Comparison of ENCODE assay signal across 8 mouse cellular contexts in genomic region chr10:80995091-80995632, GRCm38 (mm10). TPM values are rescaled to one million over a fixed set of nuclear protein-coding genes. Genes with fewer than 3 reads are reported as not detected.
DNase-seq lines count a peak whose midpoint lies in the region; ATAC-seq and TF ChIP-seq lines count a peak whose summit lies in the region.

No protein-coding gene starts in this region.

- TF ChIP-seq CTCF in gastrocnemius, adult 2 months (IDR thresholded peaks at IDR 0.05), result peak; percentile 99

- peaks cover 3% of the 10 kb centered on the region; the same call in 1 of the 2 replicates for H3K27me3 ChIP-seq in hindbrain, embryonic 16.5 days (replicated peaks; ENCODE audit: control insufficient read depth, insufficient read depth, low read length)
- peaks cover 45% of the 10 kb centered on the region for H3K27me3 ChIP-seq in midbrain, embryonic 12.5 days

- intact Hi-C loops in gastrocnemius, adult 2 months (cut with DNase I), result loop anchor here (1.0 to 10.0 kb wide), 3 partner anchors 66 to 170 kb away; partner anchors contain the start of gene Oaz1
- intact Hi-C loops in left cerebral cortex, postnatal 36 days (cut with DNase I), result loop anchor here (1.0 to 10.0 kb wide), 4 partner anchors 67 to 240 kb away; partner anchors contain the start of genes Dot1l and Oaz1

- H3K9ac ChIP-seq in hindbrain, embryonic 16.5 days (ENCODE audit: low read depth, low read length), result peak overlapping the region; percentile 4; the same call in 1 of the 2 replicates
- no peak overlapping the region; the same call in 1 of the 2 replicates for H3K9ac ChIP-seq in midbrain, embryonic 12.5 days (replicated peaks)

- WGBS in hindbrain, embryonic 16.5 days, result 14% methylated on average over 21 of the region's 21 CpGs
- WGBS in midbrain, embryonic 12.5 days, result 14% methylated on average over 21 of the region's 21 CpGs

- H3K9me3 ChIP-seq in hindbrain, embryonic 16.5 days (ENCODE audit: control insufficient read depth, low read length), result no peaks in the 10 kb centered on the region
- no peaks in the 10 kb centered on the region for H3K9me3 ChIP-seq in midbrain, embryonic 12.5 days

- peak; percentile 88 to 91 for DNase-seq in cerebellum, postnatal 36 days
- peak; percentile 83 for DNase-seq in gastrocnemius, adult 2 months
- peak; percentile 81 to 84 for DNase-seq in left cerebral cortex, postnatal 36 days (ENCODE audit: low spot score in 2 of 2)
- DNase-seq in right cerebral cortex, postnatal 4 days, result peak; percentile 89
- peak; percentile 62 for DNase-seq in yolk sac, embryonic 10.5 days (ENCODE audit: low spot score)

- peak overlapping the region; percentile 69 for H3K27ac ChIP-seq in gastrocnemius, adult 2 months
- H3K27ac ChIP-seq in hindbrain, embryonic 16.5 days (ENCODE audit: low read depth, low read length), result no peak overlapping the region
- no peak overlapping the region for H3K27ac ChIP-seq in midbrain, embryonic 12.5 days (replicated peaks)

- H3K4me1 ChIP-seq in hindbrain, embryonic 16.5 days (ENCODE audit: control insufficient read depth, insufficient read depth, low read depth, low read length), result peaks cover 12% of the 10 kb centered on the region
- peaks cover 7% of the 10 kb centered on the region for H3K4me1 ChIP-seq in midbrain, embryonic 12.5 days

- no peaks in the 10 kb centered on the region for H3K36me3 ChIP-seq in hindbrain, embryonic 16.5 days (ENCODE audit: control insufficient read depth, insufficient read depth, low read length)
- no peaks in the 10 kb centered on the region for H3K36me3 ChIP-seq in midbrain, embryonic 12.5 days

- peak overlapping the region; percentile 49 for H3K4me2 ChIP-seq in hindbrain, embryonic 16.5 days (ENCODE audit: low read length)
- peak overlapping the region; percentile 16; the same call in 1 of the 2 replicates for H3K4me2 ChIP-seq in midbrain, embryonic 12.5 days (replicated peaks)

- ATAC-seq in activated CD4-positive, CD25-positive, alpha-beta regulatory T cell, adult 4 months, result peak; percentile 30
- peak; percentile 46 for ATAC-seq in hindbrain, embryonic 16.5 days
- ATAC-seq in midbrain, embryonic 12.5 days (ENCODE audit: low FRiP score, low read depth), result no peak

- H3K4me3 ChIP-seq in gastrocnemius, adult 2 months, result peak overlapping the region; percentile 54
- no peak overlapping the region for H3K4me3 ChIP-seq in hindbrain, embryonic 16.5 days (ENCODE audit: low read length)
- H3K4me3 ChIP-seq in midbrain, embryonic 12.5 days, result no peak overlapping the region

RNA-seq across cellular contexts. Expression of gene Gng7, which starts 19.6 kb away (rescaled TPM):
- not detected for polyA plus RNA-seq in activated CD4-positive, CD25-positive, alpha-beta regulatory T cell, adult 4 months (2017; shearing (Covaris generic))
- total RNA-seq in gastrocnemius, adult 2 months (2021), result 1 to 10 TPM in 1 of 2 experiments, under 1 TPM in 1; 0.66 to 1.0 TPM
- polyA plus RNA-seq in hindbrain, embryonic 16.5 days (2015; fragmentation: Nextera tagmentation; extraction: Ambion mirVana), result 25.4 and 27.0 TPM in 2 replicates
- 100 to 1,000 TPM in 1 of 2 experiments, 10 to 100 TPM in 1; 97.9 to 136 TPM for total RNA-seq in left cerebral cortex, postnatal 36 days (2021)
- polyA plus RNA-seq in midbrain, embryonic 12.5 days (2016; fragmentation: Nextera tagmentation; extraction: Ambion mirVana), result 8.8 and 9.3 TPM in 2 replicates

RNA-seq across cellular contexts. Expression of gene Diras1, which starts 30.3 kb away (rescaled TPM):
- polyA plus RNA-seq in activated CD4-positive, CD25-positive, alpha-beta regulatory T cell, adult 4 months (2017; shearing (Covaris generic)), result under 1 TPM in 1 of 2 experiments, not detected in 1; 0.11 TPM
- under 1 TPM in 1 of 2 experiments, not detected in 1; 0.08 TPM for total RNA-seq in gastrocnemius, adult 2 months (2021)
- polyA plus RNA-seq in hindbrain, embryonic 16.5 days (2015; fragmentation: Nextera tagmentation; extraction: Ambion mirVana), result 74.4 and 81.7 TPM in 2 replicates
- 100 to 1,000 TPM; 102 to 111 TPM for total RNA-seq in left cerebral cortex, postnatal 36 days (2021)
- polyA plus RNA-seq in midbrain, embryonic 12.5 days (2016; fragmentation: Nextera tagmentation; extraction: Ambion mirVana), result 11.3 and 13.4 TPM in 2 replicates

RNA-seq across cellular contexts. Expression of gene Slc39a3, which starts 42.1 kb away (rescaled TPM):
- 1 to 10 TPM; 3.2 to 4.0 TPM for polyA plus RNA-seq in activated CD4-positive, CD25-positive, alpha-beta regulatory T cell, adult 4 months (2017; shearing (Covaris generic))
- 10 to 100 TPM; 11.6 to 16.0 TPM for total RNA-seq in gastrocnemius, adult 2 months (2021)
- 48.3 and 54.3 TPM in 2 replicates for polyA plus RNA-seq in hindbrain, embryonic 16.5 days (2015; fragmentation: Nextera tagmentation; extraction: Ambion mirVana)
- 10 to 100 TPM; 66.9 to 74.2 TPM for total RNA-seq in left cerebral cortex, postnatal 36 days (2021)
- 33.1 and 34.9 TPM in 2 replicates for polyA plus RNA-seq in midbrain, embryonic 12.5 days (2016; fragmentation: Nextera tagmentation; extraction: Ambion mirVana)

Comparison
In these comparisons a context has a peak if more than half of its experiments do, and no peak if none do; other contexts are left out.
1. RNA of gene Diras1, which starts 30.3 kb away (polyA plus RNA-seq): 74.4 to 81.7 TPM in hindbrain, embryonic 16.5 days and 11.3 to 13.4 TPM in midbrain, embryonic 12.5 days; 0.11 TPM in activated CD4-positive, CD25-positive, alpha-beta regulatory T cell, adult 4 months; every median in the first group is over 10 times any median in the second.
2. Peak in every context shown above with its lines, with median percentiles within 50 percentile points of each other: DNase-seq.